Mouse (Mus musculus): ENCODE results near the gene Hist1h3e. TPM values are rescaled to one million over a fixed set of nuclear protein-coding genes. Genes with fewer than 3 reads are reported as not detected.
"Not testable (repeated sequence)": the region's sequence is repeated elsewhere in the genome, so short reads cannot be mapped to it uniquely, and the experiment has no call there.

The Hist1h3e gene
- 5.3 and 5.6 TPM in 2 replicates for polyA plus RNA-seq (2016; fragmentation: Nextera tagmentation; extraction: Ambion mirVana)

- WGBS: under 1% methylated on average over 67 of the region's 67 CpGs
- H3K36me3 ChIP-seq: not testable (repeated sequence)
Measured at GRCm38 (mm10) chr13:23561883-23562659, at the start of gene Hist1h3e. TSS of gene Hist1h3e (minus strand) at chr13:23562369.

DNA sequence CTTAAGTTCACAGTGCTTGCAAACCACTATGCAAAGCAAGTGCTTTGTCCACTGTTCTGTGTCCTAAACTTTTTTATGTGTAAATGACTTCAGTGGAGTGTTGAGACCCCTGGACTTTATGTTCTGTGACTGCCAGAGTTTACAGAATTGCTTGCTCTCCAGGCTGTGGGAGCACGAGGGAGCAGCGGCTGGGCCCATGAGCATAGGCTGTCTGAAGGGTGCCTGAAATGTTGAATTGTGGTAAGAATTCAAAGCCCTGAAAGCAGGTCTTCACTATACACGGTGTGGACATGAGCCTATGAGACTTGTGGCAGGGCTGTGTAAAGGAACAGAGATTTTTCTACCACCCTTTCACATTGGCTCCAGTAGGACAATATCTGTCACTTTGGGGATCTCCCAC lies 49.5 kb upstream of the Hist1h3e start:
- Histone ChIP-seq H3K4me1 (replicated peaks) (no peaks in the 10 kb centered on the region), H3K27ac (no peak overlapping the region), H3K36me3 (no peaks in the 10 kb centered on the region), H3K4me3 (no peak overlapping the region), H3K27me3 (ENCODE audit: insufficient read depth, poor library complexity, severe bottlenecking) (no peaks in the 10 kb centered on the region), H3K9me3 (no peaks in the 10 kb centered on the region)
- WGBS: 89% methylated on average over 3 of the region's 3 CpGs
- no peak for DNase-seq (ENCODE audit: low spot score)

More at GRCm38 (mm10) chr13:23561883-23562659, at the start of gene Hist1h3e:
- Histone ChIP-seq H3K4me3 (peak within 1 kb of the TSS; percentile 54), H3K27ac (peak within 1 kb of the TSS; percentile 98)
- not testable (repeated sequence) for H3K9me3 ChIP-seq; H3K4me1 ChIP-seq (replicated peaks); H3K27me3 ChIP-seq (ENCODE audit: insufficient read depth, poor library complexity, severe bottlenecking)
- DNase-seq (ENCODE audit: low spot score): peak; percentile 93

DNA sequence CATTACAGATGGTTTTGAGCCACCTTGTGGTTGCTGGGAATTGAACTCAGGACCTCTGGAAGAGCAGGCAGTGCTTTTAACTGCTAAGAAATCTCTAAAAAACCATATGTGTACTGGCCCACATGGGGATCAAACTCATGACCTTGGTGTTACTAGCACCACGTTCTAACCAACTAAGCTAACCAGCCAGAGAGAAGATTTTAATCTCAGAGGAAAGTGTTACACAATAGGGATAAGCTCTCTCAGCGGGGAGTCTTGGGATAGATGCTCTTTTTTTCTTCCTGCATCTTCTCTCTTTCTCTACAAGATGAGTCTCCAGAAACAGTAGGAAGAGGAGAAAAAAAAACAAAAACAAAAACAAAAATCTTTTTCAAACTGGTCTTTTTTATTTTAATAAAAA lies 48.2 kb upstream of the Hist1h3e start:
- Histone ChIP-seq H3K36me3 (no peaks in the 10 kb centered on the region), H3K9me3 (no peaks in the 10 kb centered on the region), H3K4me1 (replicated peaks) (no peaks in the 10 kb centered on the region), H3K27me3 (ENCODE audit: insufficient read depth, poor library complexity, severe bottlenecking) (no peaks in the 10 kb centered on the region), H3K27ac (no peak overlapping the region), H3K4me3 (no peak overlapping the region)
- WGBS: 78% methylated on average over 2 of the region's 2 CpGs
- no peak for DNase-seq (ENCODE audit: low spot score)

GRCm38 (mm10) chr13:23609844-23610243 lies 47.7 kb upstream of the Hist1h3e start:
- Histone ChIP-seq H3K36me3 (no peaks in the 10 kb centered on the region), H3K9me3 (no peaks in the 10 kb centered on the region)

GRCm38 (mm10) chr13:23609209-23609608 lies 47.0 kb upstream of the Hist1h3e start:
- no peak for DNase-seq (ENCODE audit: low spot score)
- Histone ChIP-seq H3K4me3 (no peak overlapping the region), H3K9me3 (no peaks in the 10 kb centered on the region), H3K27ac (no peak overlapping the region), H3K36me3 (no peaks in the 10 kb centered on the region), H3K4me1 (replicated peaks) (no peaks in the 10 kb centered on the region), H3K27me3 (ENCODE audit: insufficient read depth, poor library complexity, severe bottlenecking) (no peaks in the 10 kb centered on the region)
- WGBS: 90% methylated on average over 4 of the region's 4 CpGs

More at GRCm38 (mm10) chr13:23609844-23610243, 47.7 kb upstream of the Hist1h3e start:
- H3K4me3 ChIP-seq: no peak overlapping the region
- DNase-seq (ENCODE audit: low spot score): no peak
- H3K27ac ChIP-seq: no peak overlapping the region
- H3K27me3 ChIP-seq (ENCODE audit: insufficient read depth, poor library complexity, severe bottlenecking): no peaks in the 10 kb centered on the region
- no peaks in the 10 kb centered on the region for H3K4me1 ChIP-seq (replicated peaks)

- Histone ChIP-seq H3K36me3 (no peaks in the 10 kb centered on the region), H3K4me1 (replicated peaks) (no peaks in the 10 kb centered on the region), H3K27ac (no peak overlapping the region), H3K27me3 (ENCODE audit: insufficient read depth, poor library complexity, severe bottlenecking) (no peaks in the 10 kb centered on the region), H3K9me3 (no peaks in the 10 kb centered on the region), H3K4me3 (no peak overlapping the region)
- WGBS: 88% methylated on average over 3 of the region's 3 CpGs
- no peak for DNase-seq (ENCODE audit: low spot score)
Measured at GRCm38 (mm10) chr13:23605052-23605451, 42.9 kb upstream of the Hist1h3e start.

DNA sequence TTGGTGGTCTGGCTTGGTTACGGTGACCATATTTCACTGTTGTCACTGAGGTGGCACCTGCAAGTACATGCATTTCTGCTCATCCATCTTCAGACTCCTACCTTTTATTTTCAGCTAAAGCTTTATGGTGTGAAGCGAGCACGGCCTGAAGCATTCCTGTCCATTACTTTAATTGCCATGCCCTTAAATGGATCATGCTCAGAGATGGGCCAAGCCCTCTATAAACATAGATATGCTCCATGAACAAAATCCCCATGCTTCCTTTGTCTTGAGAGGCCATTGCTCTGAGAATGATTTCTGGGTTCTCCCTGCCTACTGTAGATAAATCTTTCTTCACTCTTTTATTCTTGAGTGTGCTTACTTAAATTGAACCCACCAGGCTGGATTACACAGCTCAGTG lies 42.3 kb upstream of the Hist1h3e start:
- H3K27me3 ChIP-seq (ENCODE audit: insufficient read depth, poor library complexity, severe bottlenecking): no peaks in the 10 kb centered on the region
- H3K27ac ChIP-seq: no peak overlapping the region
- H3K9me3 ChIP-seq: no peaks in the 10 kb centered on the region

DNA sequence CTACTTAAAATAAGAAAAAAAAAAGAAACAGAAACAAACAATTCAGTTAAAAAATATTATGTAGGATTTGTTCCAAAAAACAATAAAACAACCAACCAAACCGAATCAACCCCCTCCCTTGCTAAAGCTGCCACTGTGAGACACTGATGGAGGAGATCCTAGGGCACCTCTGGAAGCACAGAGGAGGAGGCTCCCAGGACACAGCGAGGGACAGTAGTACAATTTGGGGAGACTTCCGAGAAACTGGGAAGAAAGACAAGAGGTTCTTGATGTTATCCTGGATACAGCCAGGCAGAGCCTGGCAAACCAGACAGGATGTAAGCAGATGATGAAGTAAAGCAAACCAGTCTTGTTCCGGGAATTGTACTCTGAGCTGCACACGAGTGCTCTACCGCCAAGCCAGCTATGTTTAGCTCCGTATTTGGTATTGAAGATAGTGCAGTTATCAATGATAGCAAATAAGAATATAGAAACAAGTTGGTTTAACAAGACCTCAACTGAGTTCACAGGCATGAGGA lies 41.1 kb upstream of the Hist1h3e start:
- WGBS: 86% methylated on average over 7 of the region's 7 CpGs

More for the DNA sequence above, 42.3 kb upstream of the Hist1h3e start:
- Histone ChIP-seq H3K4me1 (replicated peaks) (no peaks in the 10 kb centered on the region), H3K4me3 (no peak overlapping the region), H3K36me3 (no peaks in the 10 kb centered on the region)
- WGBS: 93% methylated on average over 3 of the region's 3 CpGs
- no peak for DNase-seq (ENCODE audit: low spot score)

GRCm38 (mm10) chr13:23597957-23598356 lies 35.8 kb upstream of the Hist1h3e start:
- no peak overlapping the region for H3K27ac ChIP-seq
- no peaks in the 10 kb centered on the region for H3K36me3 ChIP-seq
- H3K27me3 ChIP-seq (ENCODE audit: insufficient read depth, poor library complexity, severe bottlenecking): no peaks in the 10 kb centered on the region
- 0 out of 2 replicates have a peak, but pooled peaks cover 3% of the 10 kb centered on the region for H3K4me1 ChIP-seq (replicated peaks)
- H3K9me3 ChIP-seq: no peaks in the 10 kb centered on the region
- peak; percentile 69 for DNase-seq (ENCODE audit: low spot score)
- no peak overlapping the region for H3K4me3 ChIP-seq
- WGBS: 8% methylated on average over 9 of the region's 9 CpGs

More for the DNA sequence above, 41.1 kb upstream of the Hist1h3e start:
- H3K4me3 ChIP-seq: no peak overlapping the region
- H3K9me3 ChIP-seq: no peaks in the 10 kb centered on the region
- no peaks in the 10 kb centered on the region for H3K4me1 ChIP-seq (replicated peaks)
- DNase-seq (ENCODE audit: low spot score): no peak
- H3K27ac ChIP-seq: no peak overlapping the region
- H3K27me3 ChIP-seq (ENCODE audit: insufficient read depth, poor library complexity, severe bottlenecking): no peaks in the 10 kb centered on the region
- no peaks in the 10 kb centered on the region for H3K36me3 ChIP-seq

DNA sequence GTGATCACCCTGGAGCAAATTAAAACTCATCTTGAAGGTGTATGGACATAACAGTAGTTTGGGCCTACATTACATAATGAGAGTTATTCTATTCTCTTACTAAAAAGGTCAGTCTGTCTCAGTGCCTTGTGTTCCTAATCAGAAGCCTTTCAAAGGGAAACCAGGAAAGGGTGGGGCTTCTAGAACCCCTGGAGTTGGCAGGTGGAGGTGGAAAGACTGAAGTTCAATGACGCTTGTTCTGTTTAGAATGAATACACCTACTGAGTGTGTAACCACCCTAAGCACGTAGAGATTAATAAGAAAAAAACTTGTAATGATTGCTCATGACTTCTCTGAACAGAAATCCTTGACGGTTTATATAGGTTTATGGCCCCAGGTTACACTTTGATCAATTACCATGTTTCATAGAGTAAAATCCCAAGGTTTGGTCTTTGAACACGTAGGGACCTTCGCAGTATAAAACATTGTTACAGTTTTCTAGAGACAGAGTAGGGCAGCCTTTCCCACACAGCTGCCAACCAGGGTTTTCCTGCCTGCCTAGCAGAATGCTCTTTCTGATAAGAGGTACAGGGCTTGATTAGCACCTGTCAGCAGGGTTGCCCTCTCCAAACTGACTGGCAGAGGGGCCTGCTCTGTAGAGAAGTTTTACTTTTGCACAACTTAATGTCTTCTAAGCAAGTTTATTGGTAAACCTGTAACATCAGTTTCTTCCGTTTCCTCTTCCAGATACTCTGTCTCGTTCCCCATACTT lies 33.6 kb upstream of the Hist1h3e start:
- Histone ChIP-seq H3K9me3 (no peaks in the 10 kb centered on the region), H3K27ac (no peak overlapping the region; the same call in 1 of the 2 replicates), H3K36me3 (no peaks in the 10 kb centered on the region), H3K4me1 (replicated peaks) (0 out of 2 replicates have a peak, but pooled peaks cover 5% of the 10 kb centered on the region), H3K27me3 (ENCODE audit: insufficient read depth, poor library complexity, severe bottlenecking) (no peaks in the 10 kb centered on the region), H3K4me3 (no peak overlapping the region)
- 89% methylated on average over 7 of the region's 7 CpGs for WGBS
- DNase-seq (ENCODE audit: low spot score): no peak

DNA sequence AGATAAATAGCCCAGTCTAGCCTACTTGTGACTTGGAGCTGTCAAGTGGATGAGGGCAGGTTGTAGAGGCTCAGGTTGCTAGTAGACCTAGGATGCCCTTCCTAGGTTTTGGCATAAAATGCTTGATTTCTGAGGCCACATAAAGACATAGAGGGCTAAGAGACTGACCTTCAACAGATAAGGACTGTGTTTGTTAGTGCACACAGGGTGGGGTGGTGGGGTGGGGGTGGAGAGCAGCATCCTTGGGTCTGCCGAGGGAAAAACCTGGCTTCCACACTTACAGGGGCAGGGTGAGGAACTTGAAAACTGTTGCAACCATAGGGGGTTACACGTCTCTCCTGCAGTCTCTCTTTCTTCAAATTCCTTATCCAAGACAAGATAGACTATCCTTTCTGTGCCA lies 33.0 kb upstream of the Hist1h3e start:
- H3K9me3 ChIP-seq: no peaks in the 10 kb centered on the region
- no peaks in the 10 kb centered on the region for H3K36me3 ChIP-seq
- no peak for DNase-seq (ENCODE audit: low spot score)
- H3K4me1 ChIP-seq (replicated peaks): 0 out of 2 replicates have a peak, but pooled peaks cover 5% of the 10 kb centered on the region
- H3K27me3 ChIP-seq (ENCODE audit: insufficient read depth, poor library complexity, severe bottlenecking): no peaks in the 10 kb centered on the region
- WGBS: 75% methylated on average over 2 of the region's 2 CpGs
- H3K27ac ChIP-seq: no peak overlapping the region; the same call in 1 of the 2 replicates
- H3K4me3 ChIP-seq: no peak overlapping the region

GRCm38 (mm10) chr13:23593051-23593770 lies 31.0 kb upstream of the Hist1h3e start:
- Histone ChIP-seq H3K36me3 (no peaks in the 10 kb centered on the region), H3K27me3 (ENCODE audit: insufficient read depth, poor library complexity, severe bottlenecking) (no peaks in the 10 kb centered on the region), H3K27ac (no peak overlapping the region; the same call in 1 of the 2 replicates), H3K9me3 (no peaks in the 10 kb centered on the region), H3K4me1 (replicated peaks) (0 out of 2 replicates have a peak, but pooled peaks cover 5% of the 10 kb centered on the region), H3K4me3 (no peak overlapping the region)
- DNase-seq (ENCODE audit: low spot score): no peak
- 83% methylated on average over 5 of the region's 5 CpGs for WGBS

All from hindbrain, embryonic 10.5 days (tissue).